Mouse (Mus musculus): ENCODE data around the gene Slc25a35. TPM values are rescaled to one million over a fixed set of nuclear protein-coding genes. Genes with fewer than 3 reads are reported as not detected.

Slc25a35 gene
- polyA plus RNA-seq, 1 experiment: 27.6 TPM

DNA sequence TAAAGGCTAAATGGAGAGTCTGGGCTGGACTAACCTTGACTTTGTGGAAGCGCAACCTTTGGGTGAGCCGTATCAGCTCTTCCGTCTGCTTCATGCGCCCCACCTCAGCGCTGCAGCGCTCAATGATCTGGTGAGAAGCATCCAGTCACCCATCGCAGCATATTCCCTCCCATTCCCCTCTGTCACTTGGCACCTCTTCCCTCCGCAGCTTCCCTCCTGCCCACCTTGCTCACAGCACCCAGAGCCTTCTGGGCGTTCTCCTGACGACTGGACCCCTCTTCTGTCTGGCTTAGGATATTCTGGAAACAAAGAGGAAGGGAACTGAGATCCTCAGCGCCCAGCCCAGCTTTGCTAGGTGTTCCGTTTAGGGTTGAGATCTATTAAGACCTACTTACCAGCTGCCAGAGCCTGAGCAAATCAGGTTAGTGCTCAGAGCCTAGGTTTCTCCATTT is 20.4 kb upstream of the Slc25a35 start:
- Histone ChIP-seq H3K27me3 (ENCODE audit: control insufficient read depth, insufficient read depth, low read length) (no peaks in the 10 kb centered on the region), H3K4me3 (ENCODE audit: control insufficient read depth, insufficient read depth, low read length) (no peak overlapping the region), H3K4me1 (replicated peaks; ENCODE audit: control insufficient read depth, insufficient read depth, low read length) (no peaks in the 10 kb centered on the region), H3K36me3 (ENCODE audit: control insufficient read depth, insufficient read depth, low read length) (no peaks in the 10 kb centered on the region), H3K27ac (ENCODE audit: control insufficient read depth, insufficient read depth, low read length) (no peak overlapping the region)
- TF ChIP-seq CTCF (IDR thresholded peaks at IDR 0.05; ENCODE audit: borderline replicate concordance, control insufficient read depth, extremely low read depth, insufficient read depth, low read length, poor library complexity): no peak
- TF ChIP-seq POLR2A (IDR thresholded peaks at IDR 0.05; ENCODE audit: control insufficient read depth, extremely low read depth, insufficient read depth, low read length, poor library complexity): no peak
- 90% methylated on average over 12 of the region's 12 CpGs for WGBS
- DNase-seq: no peak

DNA sequence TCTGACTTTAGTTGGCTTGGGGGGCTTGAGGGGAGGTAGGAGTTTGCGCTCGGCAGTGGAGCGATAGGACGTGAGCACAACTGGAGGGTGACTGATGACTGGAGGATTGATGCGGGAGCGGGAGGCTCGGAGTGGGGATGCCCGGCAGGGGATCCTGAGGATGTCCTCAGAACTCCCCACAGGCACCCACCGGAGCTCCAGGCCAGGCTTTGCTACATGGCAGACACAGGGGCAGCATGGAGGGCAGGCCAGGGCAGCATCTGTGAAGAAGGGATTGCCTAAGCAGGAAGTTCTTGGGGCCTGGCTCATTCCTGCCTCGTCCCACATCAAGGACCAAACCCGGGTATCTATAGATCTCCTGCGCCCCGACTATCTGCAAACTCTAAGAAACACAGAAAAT is 14.0 kb upstream of the Slc25a35 start:
- 59% methylated on average over 13 of the region's 13 CpGs for WGBS
- no peak for DNase-seq
- H3K36me3 ChIP-seq (ENCODE audit: control insufficient read depth, insufficient read depth, low read length): no peaks in the 10 kb centered on the region
- H3K27me3 ChIP-seq (ENCODE audit: control insufficient read depth, insufficient read depth, low read length): no peaks in the 10 kb centered on the region
- TF ChIP-seq CTCF (IDR thresholded peaks at IDR 0.05; ENCODE audit: borderline replicate concordance, control insufficient read depth, extremely low read depth, insufficient read depth, low read length, poor library complexity): no peak
- TF ChIP-seq POLR2A (IDR thresholded peaks at IDR 0.05; ENCODE audit: control insufficient read depth, extremely low read depth, insufficient read depth, low read length, poor library complexity): no peak
- H3K4me1 ChIP-seq (replicated peaks; ENCODE audit: control insufficient read depth, insufficient read depth, low read length): peaks cover 13% of the 10 kb centered on the region
- no peak overlapping the region for H3K27ac ChIP-seq (ENCODE audit: control insufficient read depth, insufficient read depth, low read length)
- no peak overlapping the region for H3K4me3 ChIP-seq (ENCODE audit: control insufficient read depth, insufficient read depth, low read length)

DNA sequence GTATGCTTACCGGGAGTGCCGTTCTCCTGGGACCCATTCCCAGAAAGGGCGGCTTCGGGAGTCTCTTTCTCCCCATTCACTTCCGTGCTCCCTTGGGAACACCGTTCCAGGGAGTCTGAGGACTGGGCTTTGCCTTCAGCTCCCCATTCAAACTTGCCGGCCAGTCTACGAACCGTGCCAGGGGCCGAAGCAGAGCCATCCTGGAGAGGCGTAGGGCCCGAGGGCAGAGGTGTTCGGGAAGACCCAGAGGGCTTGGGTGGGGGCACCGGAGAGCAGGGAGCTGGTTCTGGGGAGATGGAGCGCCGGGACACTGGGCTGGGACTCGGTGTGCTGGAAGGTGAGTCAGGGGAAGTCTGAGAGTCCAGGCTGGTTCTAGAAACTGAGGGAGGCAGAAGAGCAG is 13.5 kb upstream of the Slc25a35 start:
- 0 out of 2 replicates have a peak, but pooled peaks have one; percentile 15 for TF ChIP-seq CTCF (IDR thresholded peaks at IDR 0.05; ENCODE audit: borderline replicate concordance, control insufficient read depth, extremely low read depth, insufficient read depth, low read length, poor library complexity)
- TF ChIP-seq POLR2A (IDR thresholded peaks at IDR 0.05; ENCODE audit: control insufficient read depth, extremely low read depth, insufficient read depth, low read length, poor library complexity): no peak
- H3K4me3 ChIP-seq (ENCODE audit: control insufficient read depth, insufficient read depth, low read length): peak overlapping the region; percentile 30; the same call in 1 of the 2 replicates
- WGBS: 24% methylated on average over 17 of the region's 17 CpGs
- H3K36me3 ChIP-seq (ENCODE audit: control insufficient read depth, insufficient read depth, low read length): no peaks in the 10 kb centered on the region
- no peak overlapping the region for H3K27ac ChIP-seq (ENCODE audit: control insufficient read depth, insufficient read depth, low read length)
- H3K4me1 ChIP-seq (replicated peaks; ENCODE audit: control insufficient read depth, insufficient read depth, low read length): peaks cover 15% of the 10 kb centered on the region
- no peak for DNase-seq
- H3K27me3 ChIP-seq (ENCODE audit: control insufficient read depth, insufficient read depth, low read length): no peaks in the 10 kb centered on the region

DNA sequence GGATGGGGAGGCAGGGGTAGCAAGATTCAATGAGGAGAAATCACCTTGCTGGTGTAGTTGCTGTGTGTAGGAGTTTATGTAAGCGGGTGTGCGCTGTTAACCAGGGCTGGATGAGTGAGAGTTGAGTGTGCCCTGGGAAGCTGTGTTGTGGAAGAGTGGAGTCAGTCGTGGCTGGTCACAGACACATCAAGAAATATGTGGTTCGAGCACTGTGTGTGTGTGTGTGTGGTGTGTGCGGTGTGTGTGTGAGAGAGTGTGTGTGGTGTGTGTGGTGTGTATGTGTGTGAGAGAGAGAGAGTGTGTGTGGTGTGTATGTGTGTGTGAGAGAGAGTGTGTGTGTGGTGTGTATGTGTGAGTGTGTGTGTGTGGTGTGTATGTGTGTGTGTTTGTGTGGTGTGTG is 12.5 kb upstream of the Slc25a35 start:
- TF ChIP-seq CTCF (IDR thresholded peaks at IDR 0.05; ENCODE audit: borderline replicate concordance, control insufficient read depth, extremely low read depth, insufficient read depth, low read length, poor library complexity): no peak
- TF ChIP-seq POLR2A (IDR thresholded peaks at IDR 0.05; ENCODE audit: control insufficient read depth, extremely low read depth, insufficient read depth, low read length, poor library complexity): no peak
- no peak for DNase-seq
- no peak overlapping the region for H3K27ac ChIP-seq (ENCODE audit: control insufficient read depth, insufficient read depth, low read length)
- H3K36me3 ChIP-seq (ENCODE audit: control insufficient read depth, insufficient read depth, low read length): no peaks in the 10 kb centered on the region
- H3K27me3 ChIP-seq (ENCODE audit: control insufficient read depth, insufficient read depth, low read length): no peaks in the 10 kb centered on the region
- H3K4me3 ChIP-seq (ENCODE audit: control insufficient read depth, insufficient read depth, low read length): no peak overlapping the region
- 76% methylated on average over 5 of the region's 5 CpGs for WGBS
- peaks cover 15% of the 10 kb centered on the region for H3K4me1 ChIP-seq (replicated peaks; ENCODE audit: control insufficient read depth, insufficient read depth, low read length)

DNA sequence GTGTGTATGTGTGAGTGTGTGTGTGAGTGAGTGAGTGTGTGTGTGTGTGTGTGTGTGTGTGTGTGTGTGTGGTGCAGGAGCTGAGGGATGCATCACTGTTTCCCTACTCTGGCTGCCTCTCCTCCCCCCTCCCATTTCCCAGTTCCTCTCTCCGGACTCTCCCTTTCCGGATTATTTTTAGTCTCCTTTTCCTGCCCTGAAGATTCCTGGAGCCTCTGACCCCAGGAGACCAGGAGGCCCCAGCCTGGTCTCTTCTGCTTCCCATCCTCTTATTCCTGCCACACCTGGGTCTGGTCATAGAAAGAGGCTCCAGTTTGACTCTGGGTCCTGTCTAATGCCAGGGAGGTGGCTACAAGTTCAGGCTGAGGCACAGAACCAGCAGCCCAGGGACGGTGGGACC is 11.8 kb upstream of the Slc25a35 start:
- WGBS: 88% methylated on average over 3 of the region's 3 CpGs
- H3K36me3 ChIP-seq (ENCODE audit: control insufficient read depth, insufficient read depth, low read length): no peaks in the 10 kb centered on the region
- H3K4me1 ChIP-seq (replicated peaks; ENCODE audit: control insufficient read depth, insufficient read depth, low read length): peaks cover 15% of the 10 kb centered on the region
- no peak for TF ChIP-seq POLR2A (IDR thresholded peaks at IDR 0.05; ENCODE audit: control insufficient read depth, extremely low read depth, insufficient read depth, low read length, poor library complexity)
- TF ChIP-seq CTCF (IDR thresholded peaks at IDR 0.05; ENCODE audit: borderline replicate concordance, control insufficient read depth, extremely low read depth, insufficient read depth, low read length, poor library complexity): no peak
- no peak overlapping the region for H3K27ac ChIP-seq (ENCODE audit: control insufficient read depth, insufficient read depth, low read length)
- DNase-seq: no peak
- H3K4me3 ChIP-seq (ENCODE audit: control insufficient read depth, insufficient read depth, low read length): no peak overlapping the region
- H3K27me3 ChIP-seq (ENCODE audit: control insufficient read depth, insufficient read depth, low read length): no peaks in the 10 kb centered on the region

DNA sequence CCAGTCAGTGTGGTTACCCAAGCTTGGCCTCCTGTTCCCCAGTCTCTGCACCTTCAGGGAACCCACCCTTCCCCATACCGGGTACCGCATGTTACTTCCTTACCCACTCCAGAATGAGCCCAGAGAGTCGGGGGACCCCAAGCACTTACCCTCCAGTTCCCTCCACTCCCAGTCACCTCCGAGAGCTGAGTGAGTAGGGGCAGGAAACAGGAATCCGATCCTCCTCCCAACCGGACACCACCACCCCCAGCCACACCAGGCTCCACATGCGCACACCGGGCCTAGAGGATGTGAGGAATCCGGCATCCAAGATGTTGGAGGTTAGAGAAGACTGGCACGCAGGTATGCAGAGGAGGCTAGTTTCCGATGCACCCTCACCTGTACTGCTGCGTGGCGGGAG is 11.2 kb upstream of the Slc25a35 start:
- Histone ChIP-seq H3K27ac (ENCODE audit: control insufficient read depth, insufficient read depth, low read length) (no peak overlapping the region), H3K4me3 (ENCODE audit: control insufficient read depth, insufficient read depth, low read length) (no peak overlapping the region), H3K36me3 (ENCODE audit: control insufficient read depth, insufficient read depth, low read length) (no peaks in the 10 kb centered on the region), H3K4me1 (replicated peaks; ENCODE audit: control insufficient read depth, insufficient read depth, low read length) (peaks cover 15% of the 10 kb centered on the region), H3K27me3 (ENCODE audit: control insufficient read depth, insufficient read depth, low read length) (no peaks in the 10 kb centered on the region)
- no peak for TF ChIP-seq POLR2A (IDR thresholded peaks at IDR 0.05; ENCODE audit: control insufficient read depth, extremely low read depth, insufficient read depth, low read length, poor library complexity)
- no peak for TF ChIP-seq CTCF (IDR thresholded peaks at IDR 0.05; ENCODE audit: borderline replicate concordance, control insufficient read depth, extremely low read depth, insufficient read depth, low read length, poor library complexity)
- WGBS: 85% methylated on average over 13 of the region's 13 CpGs
- no peak for DNase-seq

DNA sequence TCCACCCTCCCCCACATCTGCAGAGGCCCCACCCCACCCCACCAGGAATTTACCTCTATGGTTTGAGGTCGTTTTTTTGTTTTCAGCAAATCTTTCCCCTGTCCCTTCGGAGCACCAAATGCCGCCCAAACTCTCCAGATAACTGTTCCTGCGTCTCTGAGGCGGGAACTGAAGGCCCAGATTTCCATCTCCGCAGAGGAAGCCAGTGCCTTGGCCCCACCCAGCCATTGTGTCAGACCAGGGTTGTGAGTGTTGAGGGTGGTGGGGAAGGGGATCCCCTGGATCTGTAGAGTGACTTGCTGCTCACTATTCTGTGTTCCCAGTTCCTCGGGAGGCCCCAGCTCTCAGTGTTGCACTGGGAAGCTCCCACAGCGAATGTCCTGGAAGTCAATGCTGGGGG is 10.6 kb upstream of the Slc25a35 start, which contains the start of gene Arhgef15:
TSS of gene Arhgef15 (minus strand) at position 173 of the 400 bp plus-strand sequence.
- no peak within 1 kb of the TSS for H3K27ac ChIP-seq (ENCODE audit: control insufficient read depth, insufficient read depth, low read length)
- H3K4me1 ChIP-seq (replicated peaks; ENCODE audit: control insufficient read depth, insufficient read depth, low read length): peaks cover 15% of the 10 kb centered on the region
- no peak within 1 kb of the TSS for H3K4me3 ChIP-seq (ENCODE audit: control insufficient read depth, insufficient read depth, low read length)
- no peaks in the 10 kb centered on the region for H3K27me3 ChIP-seq (ENCODE audit: control insufficient read depth, insufficient read depth, low read length)
- 92% methylated on average over 8 of the region's 8 CpGs for WGBS
- TF ChIP-seq CTCF (IDR thresholded peaks at IDR 0.05; ENCODE audit: borderline replicate concordance, control insufficient read depth, extremely low read depth, insufficient read depth, low read length, poor library complexity) (no peak), POLR2A (IDR thresholded peaks at IDR 0.05; ENCODE audit: control insufficient read depth, extremely low read depth, insufficient read depth, low read length, poor library complexity) (no peak)
- no peak for DNase-seq
- H3K36me3 ChIP-seq (ENCODE audit: control insufficient read depth, insufficient read depth, low read length): no peaks in the 10 kb centered on the region

All from thymus, adult 2 months (tissue).